Mouse (Mus musculus): ENCODE results near the gene Ip6k3. TPM values are rescaled to one million over a fixed set of nuclear protein-coding genes. Genes with fewer than 3 reads are reported as not detected.

Gene Ip6k3
- polyA plus RNA-seq, 2 experiments: 0.47 to 0.76 TPM

DNA sequence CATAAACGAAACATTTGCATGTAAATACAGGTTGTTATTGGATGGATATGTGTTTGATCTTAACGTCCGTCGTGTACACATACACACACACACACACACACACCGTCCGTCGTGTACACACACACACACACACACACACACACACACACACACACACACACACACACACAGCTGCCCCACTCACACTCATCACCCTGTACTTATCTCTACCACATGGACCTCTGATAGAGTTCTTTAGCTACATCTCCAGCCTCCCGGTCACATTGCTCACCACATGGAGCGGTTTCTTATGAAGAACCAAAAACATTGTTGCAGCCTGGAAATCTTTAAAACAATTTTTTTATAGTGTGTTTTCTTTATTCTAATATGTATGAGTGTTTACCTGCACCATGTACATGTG lies 33.4 kb downstream of the Ip6k3 start:
- TF ChIP-seq POLR2A (IDR thresholded peaks at IDR 0.05; ENCODE audit: borderline replicate concordance, extremely low read depth, insufficient read depth, insufficient read length): no peak
- 35% methylated on average over 9 of the region's 9 CpGs for WGBS
- no peak overlapping the region for H3K27ac ChIP-seq (replicated peaks; ENCODE audit: low read depth, low read length)

DNA sequence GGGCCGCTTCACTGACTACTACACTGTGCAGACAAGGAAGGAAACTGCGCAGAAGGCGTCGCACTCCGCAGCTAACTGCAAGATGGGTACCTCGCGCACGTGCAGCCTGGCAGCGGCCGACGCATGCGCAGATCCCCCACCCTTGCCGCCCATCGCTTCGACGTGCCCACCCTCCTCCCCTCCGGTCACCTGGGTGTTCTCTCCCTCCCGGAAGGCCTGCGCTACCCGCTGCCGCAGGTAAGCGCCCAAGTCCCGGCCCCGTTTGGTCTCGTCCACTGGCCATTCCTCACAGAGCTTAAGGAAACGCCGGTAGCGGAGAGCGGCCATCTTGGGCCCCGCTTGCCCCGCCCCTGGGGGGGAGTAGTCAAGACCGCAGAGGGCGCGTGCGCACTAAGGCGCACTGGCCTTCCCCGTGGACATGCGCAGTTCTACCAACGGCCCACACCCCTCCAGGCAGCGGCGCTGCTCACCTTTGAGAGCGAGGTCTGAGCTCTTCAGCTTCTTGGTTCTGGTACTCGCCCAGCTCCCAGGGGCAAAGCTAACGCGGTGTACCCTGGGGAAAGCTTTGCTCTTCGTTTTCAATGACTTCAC lies 33.9 kb downstream of the Ip6k3 start, which contains the start of gene Uqcc2:
TSS of gene Uqcc2 (minus strand) at position 366 of the 591 bp plus-strand sequence.
- peak; percentile 94 for ATAC-seq (ENCODE audit: low FRiP score, low read depth)
- under 1% methylated on average over 46 of the region's 46 CpGs for WGBS

More for the DNA sequence above, 33.4 kb downstream of the Ip6k3 start:
- peak overlapping the region; percentile 52 for H3K4me2 ChIP-seq (replicated peaks; ENCODE audit: low read depth, low read length, severe bottlenecking)
- peak overlapping the region; percentile 73 for H3K9ac ChIP-seq (ENCODE audit: low read depth, low read length, severe bottlenecking)
- H3K4me3 ChIP-seq (replicated peaks; ENCODE audit: low read length): peak overlapping the region; percentile 71
- no peaks in the 10 kb centered on the region for H3K9me3 ChIP-seq (ENCODE audit: control insufficient read depth, low read length)
- no peaks in the 10 kb centered on the region for H3K27me3 ChIP-seq (ENCODE audit: control insufficient read depth, insufficient read depth, low read length)
- peak; percentile 12; the same call in 1 of the 2 replicates for ATAC-seq (ENCODE audit: low FRiP score, low read depth)
- peaks cover 13% of the 10 kb centered on the region for H3K36me3 ChIP-seq (ENCODE audit: control insufficient read depth, insufficient read depth, low read length)
- H3K4me1 ChIP-seq (ENCODE audit: control insufficient read depth, insufficient read depth, low read length): peaks cover 21% of the 10 kb centered on the region
- DNase-seq (ENCODE audit: low spot score): no peak

DNA sequence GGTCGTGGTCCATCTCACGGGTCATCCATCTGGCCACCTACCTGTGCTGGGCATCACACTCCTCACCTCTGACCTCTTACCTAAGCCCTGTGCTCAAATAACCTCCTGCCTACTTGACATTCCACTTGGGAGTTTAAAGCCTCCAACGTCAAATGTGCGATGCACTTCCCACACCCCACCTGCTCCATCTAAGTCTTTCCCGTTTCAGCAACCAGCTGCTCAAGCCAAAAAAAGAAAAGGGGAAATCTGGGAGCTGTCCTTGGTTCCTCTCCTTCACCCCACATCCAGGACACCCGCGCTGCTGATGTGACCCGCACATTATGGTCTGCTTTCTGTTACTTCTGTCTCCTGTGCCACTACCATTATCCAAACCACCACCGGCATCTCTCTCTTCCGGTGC lies 35.4 kb downstream of the Ip6k3 start:
- Histone ChIP-seq H3K27me3 (ENCODE audit: control insufficient read depth, insufficient read depth, low read length) (no peaks in the 10 kb centered on the region), H3K4me2 (replicated peaks; ENCODE audit: low read depth, low read length, severe bottlenecking) (no peak overlapping the region), H3K9ac (ENCODE audit: low read depth, low read length, severe bottlenecking) (no peak overlapping the region), H3K27ac (replicated peaks; ENCODE audit: low read depth, low read length) (no peak overlapping the region), H3K9me3 (ENCODE audit: control insufficient read depth, low read length) (no peaks in the 10 kb centered on the region), H3K4me1 (ENCODE audit: control insufficient read depth, insufficient read depth, low read length) (peaks cover 18% of the 10 kb centered on the region), H3K4me3 (replicated peaks; ENCODE audit: low read length) (no peak overlapping the region), H3K36me3 (ENCODE audit: control insufficient read depth, insufficient read depth, low read length) (peaks cover 15% of the 10 kb centered on the region)
- TF ChIP-seq POLR2A (IDR thresholded peaks at IDR 0.05; ENCODE audit: borderline replicate concordance, extremely low read depth, insufficient read depth, insufficient read length): no peak
- ATAC-seq (ENCODE audit: low FRiP score, low read depth): no peak
- 85% methylated on average over 10 of the region's 10 CpGs for WGBS
- no peak for DNase-seq (ENCODE audit: low spot score)

More for the DNA sequence above, 33.9 kb downstream of the Ip6k3 start, which contains the start of gene Uqcc2:
- Histone ChIP-seq H3K4me1 (ENCODE audit: control insufficient read depth, insufficient read depth, low read length) (peaks cover 21% of the 10 kb centered on the region), H3K27ac (replicated peaks; ENCODE audit: low read depth, low read length) (peak within 1 kb of the TSS; percentile 64; the same call in 1 of the 2 replicates), H3K4me3 (replicated peaks; ENCODE audit: low read length) (peak within 1 kb of the TSS; percentile 71), H3K4me2 (replicated peaks; ENCODE audit: low read depth, low read length, severe bottlenecking) (peak within 1 kb of the TSS; percentile 52), H3K36me3 (ENCODE audit: control insufficient read depth, insufficient read depth, low read length) (peaks cover 15% of the 10 kb centered on the region), H3K9me3 (ENCODE audit: control insufficient read depth, low read length) (no peaks in the 10 kb centered on the region), H3K27me3 (ENCODE audit: control insufficient read depth, insufficient read depth, low read length) (no peaks in the 10 kb centered on the region), H3K9ac (ENCODE audit: low read depth, low read length, severe bottlenecking) (peak within 1 kb of the TSS; percentile 73)
- DNase-seq (ENCODE audit: low spot score): peak; percentile 99
- peak; percentile 92 for TF ChIP-seq POLR2A (IDR thresholded peaks at IDR 0.05; ENCODE audit: borderline replicate concordance, extremely low read depth, insufficient read depth, insufficient read length)

- Histone ChIP-seq H3K4me1 (ENCODE audit: control insufficient read depth, insufficient read depth, low read length) (peaks cover 18% of the 10 kb centered on the region), H3K9me3 (ENCODE audit: control insufficient read depth, low read length) (no peaks in the 10 kb centered on the region), H3K9ac (ENCODE audit: low read depth, low read length, severe bottlenecking) (no peak overlapping the region), H3K36me3 (ENCODE audit: control insufficient read depth, insufficient read depth, low read length) (peaks cover 15% of the 10 kb centered on the region), H3K27me3 (ENCODE audit: control insufficient read depth, insufficient read depth, low read length) (no peaks in the 10 kb centered on the region), H3K4me2 (replicated peaks; ENCODE audit: low read depth, low read length, severe bottlenecking) (no peak overlapping the region), H3K4me3 (replicated peaks; ENCODE audit: low read length) (no peak overlapping the region), H3K27ac (replicated peaks; ENCODE audit: low read depth, low read length) (no peak overlapping the region)
- DNase-seq (ENCODE audit: low spot score) (no peak), ATAC-seq (ENCODE audit: low FRiP score, low read depth) (no peak)
- TF ChIP-seq POLR2A (IDR thresholded peaks at IDR 0.05; ENCODE audit: borderline replicate concordance, extremely low read depth, insufficient read depth, insufficient read length): no peak
- 85% methylated on average over 10 of the region's 10 CpGs for WGBS
Measured at GRCm38 (mm10) chr17:27131240-27131665, 36.3 kb downstream of the Ip6k3 start.

DNA sequence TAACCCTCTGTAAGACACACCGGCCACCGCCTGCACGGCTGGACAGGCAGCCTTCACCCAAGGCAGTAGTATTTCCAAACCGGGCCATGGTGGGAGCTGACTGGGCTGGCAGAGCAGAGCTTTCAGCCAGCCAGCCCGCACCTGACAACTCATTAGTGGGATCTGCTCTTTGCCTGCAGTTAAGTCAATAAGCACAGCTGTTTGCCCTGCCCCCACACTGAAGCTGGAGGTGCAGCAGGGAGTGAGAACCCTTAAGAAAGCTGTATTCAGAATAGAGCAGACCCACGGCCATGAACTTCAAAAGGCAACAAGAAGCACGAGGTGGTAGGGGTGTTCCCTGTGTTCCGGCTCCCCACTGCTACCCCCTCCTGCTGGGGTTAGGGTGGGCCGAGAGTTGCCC lies 37.3 kb downstream of the Ip6k3 start:
- Histone ChIP-seq H3K4me3 (replicated peaks; ENCODE audit: low read length) (no peak overlapping the region), H3K4me1 (ENCODE audit: control insufficient read depth, insufficient read depth, low read length) (peaks cover 18% of the 10 kb centered on the region), H3K27me3 (ENCODE audit: control insufficient read depth, insufficient read depth, low read length) (no peaks in the 10 kb centered on the region), H3K27ac (replicated peaks; ENCODE audit: low read depth, low read length) (no peak overlapping the region), H3K9me3 (ENCODE audit: control insufficient read depth, low read length) (no peaks in the 10 kb centered on the region), H3K9ac (ENCODE audit: low read depth, low read length, severe bottlenecking) (peak overlapping the region; percentile 34), H3K36me3 (ENCODE audit: control insufficient read depth, insufficient read depth, low read length) (peaks cover 20% of the 10 kb centered on the region), H3K4me2 (replicated peaks; ENCODE audit: low read depth, low read length, severe bottlenecking) (no peak overlapping the region)
- ATAC-seq (ENCODE audit: low FRiP score, low read depth) (no peak), DNase-seq (ENCODE audit: low spot score) (no peak)
- TF ChIP-seq POLR2A (IDR thresholded peaks at IDR 0.05; ENCODE audit: borderline replicate concordance, extremely low read depth, insufficient read depth, insufficient read length): no peak
- 31% methylated on average over 9 of the region's 9 CpGs for WGBS

Measured in limb, embryonic 14.5 days (tissue).